Mouse (Mus musculus): ENCODE measurements around the gene Bmp7. TPM values are rescaled to one million over a fixed set of nuclear protein-coding genes. Genes with fewer than 3 reads are reported as not detected.

Gene Bmp7
- polyA plus RNA-seq, 1 experiment from 2014 or later, result 1.1 TPM

DNA sequence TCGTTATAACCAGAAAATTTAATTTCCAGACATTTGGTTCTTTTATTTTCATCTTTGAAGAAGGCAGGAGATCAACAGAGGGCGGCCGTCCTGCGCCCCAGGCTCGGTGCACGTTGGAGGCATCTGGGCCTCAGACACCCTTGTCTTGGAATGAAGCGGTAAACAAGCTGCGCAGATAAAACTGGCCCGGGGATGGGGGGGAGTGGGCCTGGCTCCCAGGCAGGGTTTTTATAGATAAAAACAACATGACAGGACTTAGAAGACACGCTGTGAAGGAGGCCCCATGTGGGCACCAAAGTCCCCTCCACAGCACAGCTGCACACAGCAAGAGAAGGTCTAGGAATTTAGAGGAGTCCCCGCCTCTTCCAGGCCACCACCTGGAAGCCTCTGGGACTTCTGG, 10.6 kb upstream of the Bmp7 start:
- ATAC-seq, result no peak
- WGBS, result 32% methylated on average over 11 of the region's 11 CpGs

DNA sequence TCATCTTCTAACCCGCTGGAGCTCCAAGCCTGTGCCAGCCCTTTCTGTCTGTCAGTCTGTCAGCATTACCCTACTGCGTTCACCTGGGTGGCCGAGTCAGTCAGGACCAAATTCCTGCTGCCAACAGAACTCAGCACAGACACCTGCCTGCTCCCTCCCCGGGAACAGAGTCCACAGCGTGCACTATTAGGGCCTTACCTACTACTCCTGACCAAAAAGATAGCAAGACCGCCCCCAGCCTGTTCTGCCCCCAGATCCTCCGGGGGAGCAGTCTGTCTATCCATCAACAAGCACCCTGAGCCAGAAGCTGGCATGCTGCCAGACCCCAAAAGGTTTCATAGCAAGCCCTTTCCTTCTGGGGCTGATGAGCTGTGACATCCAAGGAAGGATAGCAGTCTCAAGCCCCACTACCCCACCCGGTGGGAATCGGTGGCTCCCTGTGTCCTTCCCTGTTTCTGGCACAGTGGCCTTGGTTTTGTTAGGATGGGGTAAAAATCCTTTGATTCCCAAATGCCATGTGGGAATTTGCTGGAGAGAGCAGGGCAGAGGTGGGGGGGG, 10.1 kb upstream of the Bmp7 start:
- no peak overlapping the region for H3K4me2 ChIP-seq (replicated peaks; ENCODE audit: low read depth, low read length)
- no peak overlapping the region for H3K27ac ChIP-seq (ENCODE audit: low read length)
- no peaks in the 10 kb centered on the region for H3K4me1 ChIP-seq (ENCODE audit: insufficient read depth, low read depth, low read length)
- 65% methylated on average over 9 of the region's 9 CpGs for WGBS
- TF ChIP-seq EP300 (IDR thresholded peaks at IDR 0.05), result no peak
- no peak for TF ChIP-seq CTCF (IDR thresholded peaks at IDR 0.05)
- no peaks in the 10 kb centered on the region for H3K27me3 ChIP-seq (replicated peaks; ENCODE audit: insufficient read depth, low read length)
- no peaks in the 10 kb centered on the region for H3K36me3 ChIP-seq (ENCODE audit: insufficient read depth, low read length)
- H3K4me3 ChIP-seq (ENCODE audit: low read depth, low read length), result no peak overlapping the region
- no peak for ATAC-seq
- no peak for DNase-seq (ENCODE audit: low spot score)
- H3K9me3 ChIP-seq (ENCODE audit: low read length), result no peaks in the 10 kb centered on the region
- no peak overlapping the region for H3K9ac ChIP-seq (replicated peaks; ENCODE audit: low read depth)

More for the DNA sequence above, 10.6 kb upstream of the Bmp7 start:
- Histone ChIP-seq H3K27me3 (replicated peaks; ENCODE audit: insufficient read depth, low read length) (no peaks in the 10 kb centered on the region), H3K4me3 (ENCODE audit: low read depth, low read length) (no peak overlapping the region), H3K9me3 (ENCODE audit: low read length) (no peaks in the 10 kb centered on the region), H3K27ac (ENCODE audit: low read length) (no peak overlapping the region), H3K4me1 (ENCODE audit: insufficient read depth, low read depth, low read length) (no peaks in the 10 kb centered on the region), H3K9ac (replicated peaks; ENCODE audit: low read depth) (no peak overlapping the region), H3K36me3 (ENCODE audit: insufficient read depth, low read length) (no peaks in the 10 kb centered on the region), H3K4me2 (replicated peaks; ENCODE audit: low read depth, low read length) (no peak overlapping the region)
- DNase-seq (ENCODE audit: low spot score), result no peak
- TF ChIP-seq EP300 (IDR thresholded peaks at IDR 0.05), result no peak
- TF ChIP-seq CTCF (IDR thresholded peaks at IDR 0.05), result no peak

DNA sequence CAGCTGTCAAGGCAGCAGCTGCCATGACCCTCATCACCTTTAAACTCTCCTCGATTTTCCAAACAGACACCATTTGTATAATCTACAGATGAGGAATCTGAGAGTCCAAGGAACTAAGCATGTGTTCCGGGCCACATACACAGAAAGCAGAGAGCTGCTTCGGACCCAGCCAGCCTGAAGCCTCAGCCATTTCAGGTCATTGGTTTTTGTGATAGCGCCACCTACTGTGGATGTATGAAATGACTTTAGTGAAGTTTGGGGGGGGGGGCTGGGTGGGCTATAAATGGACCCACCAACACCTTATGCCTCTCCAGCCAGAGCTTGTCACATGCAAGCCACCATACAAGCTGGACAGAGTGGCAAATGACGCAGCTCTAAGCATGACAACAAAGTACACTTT, 8.9 kb upstream of the Bmp7 start:
- no peak overlapping the region for H3K9ac ChIP-seq (replicated peaks; ENCODE audit: low read depth)
- H3K9me3 ChIP-seq (ENCODE audit: low read length), result no peaks in the 10 kb centered on the region
- no peaks in the 10 kb centered on the region for H3K36me3 ChIP-seq (ENCODE audit: insufficient read depth, low read length)
- H3K27me3 ChIP-seq (replicated peaks; ENCODE audit: insufficient read depth, low read length), result no peaks in the 10 kb centered on the region
- no peak for ATAC-seq
- no peaks in the 10 kb centered on the region for H3K4me1 ChIP-seq (ENCODE audit: insufficient read depth, low read depth, low read length)
- WGBS, result 35% methylated on average over 5 of the region's 5 CpGs
- no peak overlapping the region for H3K27ac ChIP-seq (ENCODE audit: low read length)
- TF ChIP-seq CTCF (IDR thresholded peaks at IDR 0.05) (peak; percentile 59), EP300 (IDR thresholded peaks at IDR 0.05) (no peak)
- DNase-seq (ENCODE audit: low spot score), result peak; percentile 33
- H3K4me2 ChIP-seq (replicated peaks; ENCODE audit: low read depth, low read length), result no peak overlapping the region
- no peak overlapping the region for H3K4me3 ChIP-seq (ENCODE audit: low read depth, low read length)

DNA sequence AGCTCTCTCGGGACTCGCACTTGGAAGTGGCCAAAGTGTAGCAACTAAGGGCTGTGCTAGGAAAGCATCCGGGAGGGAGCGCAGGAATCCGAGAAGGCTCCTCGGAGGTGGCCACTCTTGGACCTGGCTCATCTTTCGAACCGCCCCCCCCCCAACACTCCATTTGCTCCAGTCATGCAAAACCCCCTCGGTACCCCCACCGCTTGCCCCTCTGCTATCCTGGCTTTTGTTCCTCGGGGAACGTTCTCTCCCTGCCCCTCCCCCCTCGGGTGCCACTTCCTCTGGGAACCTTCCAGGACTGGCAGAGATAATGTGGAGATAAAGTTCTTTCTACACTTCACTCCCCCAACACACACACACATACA, 660 bp upstream of the Bmp7 start:
- 1% methylated on average over 12 of the region's 13 CpGs for WGBS
- DNase-seq (ENCODE audit: low spot score) (no peak), ATAC-seq (no peak)
- H3K27ac ChIP-seq (ENCODE audit: low read length), result no peak overlapping the region
- H3K4me2 ChIP-seq (replicated peaks; ENCODE audit: low read depth, low read length), result peak overlapping the region; percentile 95
- H3K4me3 ChIP-seq (ENCODE audit: low read depth, low read length), result peak overlapping the region; percentile 49
- no peaks in the 10 kb centered on the region for H3K9me3 ChIP-seq (ENCODE audit: low read length)
- peaks cover 24% of the 10 kb centered on the region for H3K27me3 ChIP-seq (replicated peaks; ENCODE audit: insufficient read depth, low read length)
- peaks cover 11% of the 10 kb centered on the region; the same call in 1 of the 2 replicates for H3K4me1 ChIP-seq (ENCODE audit: insufficient read depth, low read depth, low read length)
- TF ChIP-seq CTCF (IDR thresholded peaks at IDR 0.05) (no peak), EP300 (IDR thresholded peaks at IDR 0.05) (no peak)
- no peaks in the 10 kb centered on the region for H3K36me3 ChIP-seq (ENCODE audit: insufficient read depth, low read length)
- H3K9ac ChIP-seq (replicated peaks; ENCODE audit: low read depth), result no peak overlapping the region

DNA sequence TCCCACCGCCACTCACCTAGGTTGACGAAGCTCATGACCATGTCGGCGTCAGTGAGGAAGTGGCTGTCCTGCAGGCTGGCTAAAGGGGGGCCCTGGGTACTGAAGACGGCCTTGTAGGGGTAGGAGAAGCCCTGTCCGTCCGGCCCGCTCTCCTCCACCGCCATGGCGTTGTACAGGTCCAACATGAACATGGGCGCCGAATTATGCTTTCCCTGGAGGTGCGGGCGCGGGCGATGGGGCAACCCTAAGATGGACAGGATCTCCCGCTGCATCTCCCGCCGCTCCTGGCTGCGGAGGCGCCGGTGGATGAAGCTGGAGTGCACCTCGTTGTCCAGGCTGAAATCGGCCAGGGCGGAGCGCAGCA, 500 bp downstream of the Bmp7 start:
- Histone ChIP-seq H3K4me3 (ENCODE audit: low read depth, low read length) (peak overlapping the region; percentile 49), H3K9me3 (ENCODE audit: low read length) (no peaks in the 10 kb centered on the region), H3K36me3 (ENCODE audit: insufficient read depth, low read length) (no peaks in the 10 kb centered on the region), H3K27me3 (replicated peaks; ENCODE audit: insufficient read depth, low read length) (peaks cover 24% of the 10 kb centered on the region), H3K4me2 (replicated peaks; ENCODE audit: low read depth, low read length) (peak overlapping the region; percentile 95), H3K27ac (ENCODE audit: low read length) (no peak overlapping the region), H3K9ac (replicated peaks; ENCODE audit: low read depth) (no peak overlapping the region), H3K4me1 (ENCODE audit: insufficient read depth, low read depth, low read length) (peaks cover 11% of the 10 kb centered on the region; the same call in 1 of the 2 replicates)
- ATAC-seq, result no peak
- TF ChIP-seq EP300 (IDR thresholded peaks at IDR 0.05) (no peak), CTCF (IDR thresholded peaks at IDR 0.05) (no peak)
- no peak for DNase-seq (ENCODE audit: low spot score)
- WGBS, result under 1% methylated on average over 26 of the region's 26 CpGs

DNA sequence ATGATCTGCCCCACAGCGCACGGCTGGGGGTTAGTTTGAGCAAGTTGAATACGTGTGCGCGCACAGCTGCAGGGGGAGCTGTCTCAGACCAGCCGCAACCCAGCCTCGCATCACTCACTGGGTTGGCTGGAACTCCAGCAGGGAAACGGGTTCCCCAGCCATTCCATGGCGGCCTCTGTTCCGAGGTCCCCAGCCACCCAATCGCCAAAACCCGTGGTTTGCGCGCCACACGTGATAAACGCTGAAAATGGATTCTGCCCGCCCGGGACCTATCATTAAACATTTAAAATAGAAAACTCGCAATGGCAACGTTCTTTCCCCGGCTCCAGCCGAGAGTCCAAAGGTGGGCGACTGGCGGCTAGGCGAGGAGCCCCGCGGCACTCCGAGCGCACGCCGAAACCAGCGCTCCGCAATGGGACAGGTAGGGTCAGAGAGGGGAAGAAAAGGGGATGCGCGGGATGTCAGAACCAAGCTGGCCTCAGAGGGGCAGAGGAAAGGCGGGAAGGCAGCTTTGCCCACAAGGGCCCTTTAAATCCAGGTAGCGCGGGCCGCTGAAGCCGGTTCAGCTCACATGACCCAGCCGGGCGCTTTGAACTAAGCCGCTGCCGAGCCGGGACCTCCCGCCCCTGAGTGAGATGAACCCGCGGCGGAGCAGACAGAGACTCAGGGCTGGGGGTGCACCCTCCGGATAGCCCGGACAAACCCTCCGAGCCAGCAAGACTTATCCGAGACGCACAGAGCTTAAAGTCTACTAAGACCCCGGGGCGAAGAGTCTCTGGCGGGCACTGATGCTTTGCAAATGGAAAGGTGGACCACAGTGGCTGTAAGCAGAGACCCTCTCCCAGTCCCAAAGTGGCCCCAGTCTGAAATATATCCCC, 1.1 kb downstream of the Bmp7 start:
- no peak for ATAC-seq
- TF ChIP-seq CTCF (IDR thresholded peaks at IDR 0.05), result peak; percentile 34
- no peak for TF ChIP-seq EP300 (IDR thresholded peaks at IDR 0.05)
- H3K4me2 ChIP-seq (replicated peaks; ENCODE audit: low read depth, low read length), result peak overlapping the region; percentile 95
- H3K9me3 ChIP-seq (ENCODE audit: low read length), result no peaks in the 10 kb centered on the region
- under 1% methylated on average over 53 of the region's 57 CpGs for WGBS
- H3K27me3 ChIP-seq (replicated peaks; ENCODE audit: insufficient read depth, low read length), result peaks cover 24% of the 10 kb centered on the region
- H3K36me3 ChIP-seq (ENCODE audit: insufficient read depth, low read length), result no peaks in the 10 kb centered on the region
- peak; percentile 30 for DNase-seq (ENCODE audit: low spot score)
- no peak overlapping the region for H3K27ac ChIP-seq (ENCODE audit: low read length)
- peak overlapping the region; percentile 49 for H3K4me3 ChIP-seq (ENCODE audit: low read depth, low read length)
- H3K4me1 ChIP-seq (ENCODE audit: insufficient read depth, low read depth, low read length), result peaks cover 13% of the 10 kb centered on the region; the same call in 1 of the 2 replicates
- no peak overlapping the region for H3K9ac ChIP-seq (replicated peaks; ENCODE audit: low read depth)

Measured in lung, postnatal 0 days (tissue).